Mouse (Mus musculus) liver, adult 2 months (tissue): Measurements from ENCODE around the gene Nudt7.

Experiments used
- CTCF ChIP-seq: fragments of 200-500 bp; IDR thresholded peaks from 2 replicates; pipeline ENCODE4 v1.5.1; 2011; ENCODE audit warnings: low read depth, low read length, control low read depth
- POLR2A ChIP-seq: fragments of 200-500 bp; IDR thresholded peaks from 2 replicates; pipeline ENCODE4 v1.6.1; 2011; ENCODE audit warnings: low read length, control low read depth; ENCODE audit not compliant: insufficient read depth; ENCODE audit errors: extremely low read depth

GRCm38 (mm10) chr8:114094526-114094925 is 38.8 kb upstream of the Nudt7 start:
- TF ChIP-seq CTCF (no peak), POLR2A (no peak)
